Mouse (Mus musculus): ENCODE measurements around the gene March4.
A peak's percentile ranks its signal among the peaks of the same experiment; 100 is the strongest.

The March4 gene

DNA sequence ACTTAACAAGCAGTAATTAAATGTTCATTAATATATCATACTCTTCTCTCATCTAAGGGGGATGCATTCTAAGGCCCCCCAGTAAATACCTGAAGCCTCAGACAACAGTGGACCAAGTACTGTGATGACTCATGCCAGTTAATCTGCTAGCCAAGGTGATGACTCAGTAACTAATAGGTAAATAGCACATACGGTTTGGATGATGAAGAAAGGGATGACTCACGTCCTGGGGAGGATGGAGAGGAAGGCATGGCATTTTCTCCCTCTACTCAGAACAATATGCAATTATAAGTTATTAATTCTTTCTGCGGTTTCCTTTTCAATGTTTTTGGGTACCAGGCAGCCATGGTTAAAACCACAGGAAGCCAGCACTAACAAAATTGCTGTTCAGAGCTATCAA is 87.0 kb downstream of the March4 start:
- no peak for DNase-seq (ENCODE audit: low spot score in 2 of 2)

DNA sequence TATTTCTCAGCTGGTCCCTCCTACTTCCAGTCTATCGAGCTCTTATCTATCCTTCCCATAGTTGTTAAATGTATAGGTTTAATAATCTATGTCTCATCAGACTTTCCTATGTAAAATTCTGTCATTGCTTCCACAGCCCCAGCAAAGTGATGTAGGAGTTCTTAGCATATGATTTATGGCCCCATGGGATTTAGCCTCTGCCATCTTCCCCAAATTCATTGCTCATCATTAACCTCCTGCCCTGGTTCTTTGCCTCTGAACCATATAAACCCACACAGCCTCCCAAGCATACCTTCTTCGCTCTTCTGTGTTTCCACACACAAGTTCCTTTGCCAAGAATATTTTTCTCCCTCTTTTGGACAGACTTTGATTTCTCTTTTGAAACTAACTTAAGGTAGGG is 94.0 kb downstream of the March4 start:
- DNase-seq (ENCODE audit: low spot score in 2 of 2) = no peak

DNA sequence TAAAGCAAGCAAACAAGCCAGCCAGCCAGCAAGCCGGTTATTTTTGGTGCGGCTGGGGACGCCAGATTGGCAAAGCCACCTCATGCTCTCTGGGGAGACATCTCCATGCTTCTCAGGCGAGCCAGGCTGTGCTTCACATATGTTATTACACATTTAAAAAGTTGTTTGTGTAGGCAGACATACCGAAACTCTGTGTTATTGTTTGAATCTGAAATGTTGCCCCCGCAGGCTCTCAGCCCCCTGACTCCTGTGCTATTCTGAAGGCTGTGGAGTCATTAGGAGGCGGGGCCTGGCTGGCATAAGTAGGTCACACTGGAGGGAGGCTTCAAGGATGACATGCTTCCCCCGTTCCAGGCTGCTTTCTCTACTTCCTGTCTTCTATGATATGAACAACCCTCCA is 97.6 kb downstream of the March4 start:
- DNase-seq (ENCODE audit: low spot score in 2 of 2) = no peak

DNA sequence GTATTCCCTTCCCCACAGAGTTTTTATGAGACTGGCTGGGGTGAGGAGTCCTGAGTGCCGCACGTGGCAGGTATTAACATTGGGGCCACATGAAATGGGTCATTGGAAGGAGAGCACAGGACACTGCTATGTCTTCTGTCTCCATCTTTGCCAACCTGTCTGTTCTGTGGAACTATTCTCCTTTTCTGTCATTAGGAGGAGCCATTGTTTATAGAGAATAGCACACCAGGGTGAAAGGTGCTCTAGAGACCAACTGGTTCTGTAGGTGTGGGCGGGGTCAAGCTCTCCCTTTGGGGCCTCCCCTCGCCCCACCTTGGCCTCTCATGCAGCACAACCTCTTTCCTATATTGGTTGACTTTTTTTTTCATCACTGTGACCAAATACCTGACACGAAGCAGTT is 99.8 kb downstream of the March4 start:
- DNase-seq (ENCODE audit: low spot score in 2 of 2) = no peak

DNA sequence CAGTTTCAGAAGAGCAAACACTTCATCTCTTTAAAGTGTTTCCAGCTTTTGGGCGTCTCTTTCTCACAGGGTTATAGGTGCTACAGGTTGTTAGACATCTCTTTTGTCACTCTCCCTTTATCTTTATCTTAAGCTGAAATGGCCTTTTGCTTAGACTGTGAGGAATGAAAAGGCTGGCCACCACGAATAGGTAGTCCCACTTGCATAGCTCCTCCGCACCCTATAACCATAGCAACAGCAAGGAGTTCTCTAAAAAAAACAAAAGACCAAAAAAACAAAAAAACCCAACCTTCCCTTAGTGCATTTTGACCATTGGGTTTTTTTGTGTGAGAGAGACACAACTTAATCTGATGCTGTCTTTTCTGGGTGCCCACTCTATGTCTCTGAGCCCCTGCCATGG is 102.2 kb downstream of the March4 start:
- no peak for DNase-seq (ENCODE audit: low spot score in 2 of 2)

DNA sequence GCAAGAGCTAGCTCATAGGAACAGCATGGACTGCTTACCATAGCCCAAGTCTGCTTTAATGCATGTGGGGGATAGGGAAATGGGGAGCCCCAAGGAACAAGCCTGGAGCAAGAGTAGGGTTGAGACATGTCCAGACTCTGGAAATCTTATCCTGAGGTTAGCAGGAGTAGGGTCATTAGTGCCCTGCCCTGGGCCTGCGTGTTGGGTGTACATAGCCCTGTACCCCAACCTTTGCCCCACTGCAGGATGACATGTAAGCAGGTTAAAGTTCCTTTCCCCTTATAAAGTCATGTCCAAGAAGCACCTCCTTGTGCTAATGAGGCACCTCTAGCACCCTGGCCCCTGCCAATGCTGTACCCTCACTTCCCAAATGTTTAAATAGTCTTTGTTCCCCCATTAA is 104.2 kb downstream of the March4 start:
- no peak for DNase-seq (ENCODE audit: low spot score in 2 of 2)

DNA sequence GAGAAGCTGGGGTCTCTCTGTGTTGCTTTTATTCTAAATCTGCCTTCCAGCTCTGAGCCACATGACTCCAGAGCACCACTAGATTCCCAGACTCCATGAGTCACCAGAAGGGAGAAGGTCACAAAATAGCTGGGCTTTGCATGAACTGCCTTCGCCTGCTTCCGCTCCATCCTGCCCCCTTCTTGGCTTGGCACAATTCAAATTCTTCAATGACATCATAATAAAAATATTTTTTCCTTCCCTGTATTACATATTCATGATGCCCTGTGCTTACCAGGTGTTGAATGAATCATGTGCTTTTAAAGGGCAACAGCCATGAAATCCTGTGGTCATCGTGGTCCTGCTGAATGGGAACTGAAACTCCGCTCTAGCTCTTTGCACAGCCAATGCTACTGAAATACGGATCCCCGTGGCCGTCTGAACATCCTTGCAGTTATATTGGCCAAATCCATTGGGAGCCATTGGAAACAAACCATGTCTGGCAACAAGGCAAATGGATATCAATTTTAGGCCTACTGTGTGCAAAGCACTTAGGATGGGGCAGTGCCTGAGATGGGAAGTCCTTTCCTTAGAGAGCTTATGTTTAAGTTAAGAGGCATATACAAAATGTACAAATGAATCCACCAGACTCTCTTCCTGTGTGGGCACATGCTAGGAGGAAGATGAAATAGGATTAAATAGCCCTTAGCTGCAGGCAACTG is 107.5 kb downstream of the March4 start:
- peak in 1 of 2 experiments; percentile 27 for DNase-seq (ENCODE audit: low spot score in 2 of 2)

DNA sequence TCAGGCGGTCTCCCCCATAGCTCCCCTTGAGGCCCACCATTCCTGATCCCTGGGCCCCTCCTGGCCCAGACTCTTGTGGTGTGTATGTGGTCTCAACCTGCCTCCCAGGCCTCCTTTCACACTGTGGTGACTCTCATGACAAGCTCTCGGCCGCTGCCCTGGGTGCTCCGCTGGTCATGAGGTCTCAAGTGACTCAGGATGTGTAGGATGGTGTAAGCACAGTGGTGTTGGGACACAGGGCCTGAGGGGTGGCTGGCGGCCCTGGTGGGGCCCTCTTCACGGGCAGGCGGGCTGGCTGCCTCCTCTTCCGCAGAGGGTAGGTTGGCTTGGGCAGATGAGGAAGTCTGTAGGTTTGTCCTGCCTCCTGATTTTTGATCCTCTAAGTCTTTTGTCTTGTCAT is 108.2 kb downstream of the March4 start:
- DNase-seq (ENCODE audit: low spot score in 2 of 2) = peak in 1 of 2 experiments; percentile 11

DNA sequence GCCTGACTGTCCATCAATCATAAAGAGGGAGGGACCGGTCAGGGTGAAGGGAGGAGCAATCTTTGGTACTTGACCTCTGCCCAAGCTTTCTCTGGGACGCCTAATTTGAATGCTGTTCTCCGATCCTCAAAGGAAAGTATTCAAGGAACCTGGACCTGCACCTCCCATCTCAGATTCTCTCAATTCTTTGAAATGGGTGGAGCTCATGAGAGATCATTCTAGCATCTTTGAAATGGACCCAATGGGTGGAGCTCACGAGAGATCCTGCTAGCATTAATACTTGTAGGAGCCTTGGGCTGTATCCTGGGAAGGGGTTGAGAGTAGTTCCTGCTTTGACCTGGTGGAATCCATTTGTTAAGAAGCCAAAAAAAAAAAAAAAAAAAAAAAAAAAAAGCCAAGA is 110.3 kb downstream of the March4 start:
- no peak for DNase-seq (ENCODE audit: low spot score in 2 of 2)

DNA sequence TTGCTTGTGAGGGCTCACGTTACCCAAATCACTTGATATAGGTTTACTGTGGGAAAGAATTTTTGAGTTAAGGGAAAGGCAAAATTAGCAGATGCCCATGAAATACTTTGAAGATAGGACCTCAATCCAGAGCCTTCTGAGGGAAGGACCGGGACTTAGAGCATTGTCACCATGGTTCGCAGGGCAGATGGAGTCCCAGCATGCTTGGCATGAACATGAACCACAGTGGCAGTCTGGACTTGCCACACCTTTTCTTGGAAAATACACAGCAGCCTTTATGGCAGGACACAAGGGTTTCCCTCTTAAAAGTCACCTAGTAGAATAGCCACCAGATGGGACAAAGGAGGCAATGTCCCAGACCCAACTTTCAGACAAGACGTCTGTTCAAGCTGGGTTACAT is 114.6 kb downstream of the March4 start:
- DNase-seq (ENCODE audit: low spot score in 2 of 2) = no peak

DNA sequence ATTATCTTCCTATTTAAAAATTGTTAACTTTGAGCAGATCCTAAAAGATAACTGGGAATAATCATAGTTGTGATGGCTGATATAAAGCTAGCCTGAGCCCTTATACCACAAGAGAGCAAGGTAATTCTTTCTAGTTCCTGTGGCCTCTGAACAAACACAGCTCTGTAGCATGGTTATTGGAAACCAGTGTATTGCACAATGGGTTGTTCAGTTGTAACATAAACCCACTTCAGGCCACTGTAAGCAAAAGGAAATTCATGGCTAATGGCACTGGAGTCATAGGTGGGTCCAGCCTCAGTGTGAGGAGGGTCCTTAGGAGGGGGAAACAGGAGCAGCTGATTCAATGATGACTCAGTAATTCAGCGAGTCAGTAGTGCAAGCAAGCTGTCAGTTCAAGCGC is 116.5 kb downstream of the March4 start:
- no peak for DNase-seq (ENCODE audit: low spot score in 2 of 2)

DNA sequence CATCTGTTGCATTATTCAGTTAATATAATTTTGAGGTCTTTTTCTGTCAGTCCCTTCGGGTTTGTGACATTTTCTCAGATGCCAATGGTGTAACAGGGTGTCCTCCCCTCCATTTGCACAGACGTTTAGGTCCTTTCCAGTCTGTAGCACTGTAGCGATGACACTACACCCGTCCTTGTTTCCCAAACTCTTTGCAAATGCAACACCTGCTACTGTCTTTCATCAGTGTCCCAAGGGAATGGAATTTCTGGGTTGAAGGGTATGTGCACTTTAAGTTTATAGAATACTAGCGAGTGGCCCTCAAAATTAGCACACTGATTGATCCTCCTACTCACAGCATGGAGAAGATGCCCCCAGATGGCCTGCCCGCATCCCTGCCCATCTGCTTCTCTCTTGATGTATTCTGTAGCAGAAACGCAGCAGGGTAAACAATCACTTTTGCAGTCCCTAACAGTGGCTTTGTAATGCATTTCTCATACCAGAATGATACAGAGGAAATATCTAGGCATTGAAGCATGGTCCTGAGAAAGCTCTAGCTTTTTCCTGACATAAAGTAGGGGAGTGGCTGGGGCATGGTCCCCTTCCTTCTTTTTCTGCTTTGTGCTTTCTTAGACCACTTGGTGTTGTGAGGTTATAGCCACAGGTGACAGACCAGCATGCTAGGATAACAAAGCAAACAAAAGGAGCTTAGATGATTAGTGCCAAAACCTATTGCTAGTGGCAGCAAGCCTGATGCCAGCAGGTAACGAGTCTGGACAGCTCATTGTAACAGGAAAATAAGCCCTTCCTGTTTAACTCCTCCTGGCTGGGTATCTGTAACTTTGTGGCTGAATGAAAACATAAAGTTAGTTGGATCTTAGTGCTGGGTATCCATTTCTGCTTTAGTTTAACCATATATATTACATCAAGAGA is 117.7 kb downstream of the March4 start:
- no peak for DNase-seq (ENCODE audit: low spot score in 2 of 2)

DNA sequence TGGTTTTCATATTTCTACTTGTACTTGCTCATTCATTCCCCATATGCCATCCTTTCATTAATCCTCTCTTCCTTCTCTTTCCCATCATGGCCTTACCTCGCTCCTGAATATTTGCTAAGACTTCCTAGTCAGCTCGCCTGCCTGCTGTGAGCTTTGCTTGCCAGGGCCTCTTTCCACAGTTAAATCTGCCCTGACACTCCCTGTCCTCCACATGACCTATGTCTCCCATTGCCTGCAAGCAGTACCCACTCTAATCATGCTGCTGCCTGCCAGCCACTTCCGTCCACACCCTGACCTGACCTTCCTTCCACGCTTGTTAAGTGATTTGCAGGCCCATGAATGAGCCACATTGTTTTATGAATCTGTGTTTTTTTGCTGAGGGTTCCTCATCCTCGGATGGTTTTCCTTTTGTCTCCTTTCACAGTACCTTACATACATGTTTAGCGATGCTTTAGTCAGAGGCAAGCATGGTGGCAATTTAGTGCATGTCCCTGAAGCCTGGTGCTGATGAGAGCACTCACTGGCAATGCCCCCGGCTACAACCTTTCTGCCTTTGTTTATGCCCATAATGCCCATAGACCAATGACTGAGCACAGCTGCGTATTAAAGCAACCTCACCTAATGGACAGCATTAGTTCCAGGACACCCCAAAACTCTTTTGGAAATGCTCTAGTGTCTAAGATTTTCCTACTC is 122.0 kb downstream of the March4 start:
- no peak for DNase-seq (ENCODE audit: low spot score in 2 of 2)

DNA sequence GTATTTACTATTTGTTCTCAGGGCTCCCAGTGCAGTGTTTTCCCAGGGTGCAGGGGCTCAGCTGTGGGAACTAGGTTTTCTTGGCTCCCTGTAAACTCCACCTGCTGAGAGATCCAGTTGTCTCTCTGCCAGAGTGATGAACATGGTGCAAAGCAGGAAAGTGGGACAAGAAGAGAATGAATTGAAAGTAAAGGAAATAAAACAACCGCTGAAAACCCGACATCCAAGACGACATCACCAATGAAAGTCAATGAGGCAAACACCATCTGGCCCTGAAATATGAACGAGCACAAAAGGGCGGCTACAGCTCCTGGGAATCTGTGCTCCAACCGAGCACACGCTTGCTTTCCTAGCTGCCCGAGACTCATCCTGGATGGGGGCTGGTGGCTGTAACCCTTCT is 122.6 kb downstream of the March4 start:
- no peak for DNase-seq (ENCODE audit: low spot score in 2 of 2)

DNA sequence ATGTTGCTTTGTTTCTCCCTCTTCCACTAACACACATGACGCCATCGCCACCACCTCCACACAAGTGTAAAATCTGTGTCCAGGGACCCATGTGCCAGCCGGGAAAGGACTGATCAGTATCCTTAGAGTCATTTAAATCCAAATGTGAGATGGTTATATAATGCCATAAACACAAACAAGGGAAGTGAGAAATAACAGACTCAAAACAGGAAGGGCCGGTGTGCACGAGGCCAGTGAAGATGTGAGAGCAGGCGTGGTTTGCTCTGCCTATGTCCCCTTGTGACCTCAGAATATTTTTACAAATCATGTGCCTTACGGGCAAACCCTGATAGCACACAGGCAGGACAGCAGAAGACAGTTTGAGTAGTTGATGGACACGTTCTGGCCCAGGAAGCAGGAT is 123.5 kb downstream of the March4 start:
- no peak for DNase-seq (ENCODE audit: low spot score in 2 of 2)

DNA sequence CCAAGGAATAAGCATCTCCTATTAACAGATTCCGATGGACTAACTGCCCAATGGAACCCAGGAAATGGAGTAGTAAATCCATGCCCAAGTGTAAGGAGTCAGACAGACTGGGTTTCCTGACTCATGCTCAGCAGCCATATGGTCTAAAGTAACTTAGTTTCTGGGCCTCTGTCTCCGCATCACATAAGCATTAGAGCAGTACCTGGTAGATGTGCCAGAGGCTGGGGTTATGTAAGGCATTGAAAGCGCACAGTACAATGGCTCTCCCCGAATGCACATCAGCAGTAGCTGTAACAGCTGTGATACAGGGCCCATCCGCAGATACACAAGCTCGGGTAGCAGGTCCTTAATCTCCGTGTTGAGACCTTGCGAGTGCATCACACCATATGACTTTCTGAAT is 125.6 kb downstream of the March4 start:
- no peak for DNase-seq (ENCODE audit: low spot score in 2 of 2)

DNA sequence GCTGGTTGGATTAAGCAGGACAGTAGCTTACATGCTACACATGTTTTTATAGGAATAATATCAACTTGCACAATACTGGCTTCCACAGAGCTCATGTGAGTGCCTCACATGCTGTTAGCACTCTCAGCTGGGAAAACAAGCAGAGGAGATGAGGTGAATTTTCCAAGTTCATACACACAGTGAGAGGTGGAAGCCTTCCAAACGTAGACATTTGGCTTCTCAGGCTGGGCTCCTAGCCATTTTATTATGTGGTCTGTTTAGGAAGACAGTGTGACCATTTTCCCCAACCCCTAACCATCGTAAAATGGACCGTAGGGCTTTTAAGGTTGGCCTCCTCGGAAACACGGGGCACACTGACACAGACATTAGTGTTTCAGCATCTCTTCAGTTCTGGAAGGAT is 126.8 kb downstream of the March4 start:
- no peak for DNase-seq (ENCODE audit: low spot score in 2 of 2)

DNA sequence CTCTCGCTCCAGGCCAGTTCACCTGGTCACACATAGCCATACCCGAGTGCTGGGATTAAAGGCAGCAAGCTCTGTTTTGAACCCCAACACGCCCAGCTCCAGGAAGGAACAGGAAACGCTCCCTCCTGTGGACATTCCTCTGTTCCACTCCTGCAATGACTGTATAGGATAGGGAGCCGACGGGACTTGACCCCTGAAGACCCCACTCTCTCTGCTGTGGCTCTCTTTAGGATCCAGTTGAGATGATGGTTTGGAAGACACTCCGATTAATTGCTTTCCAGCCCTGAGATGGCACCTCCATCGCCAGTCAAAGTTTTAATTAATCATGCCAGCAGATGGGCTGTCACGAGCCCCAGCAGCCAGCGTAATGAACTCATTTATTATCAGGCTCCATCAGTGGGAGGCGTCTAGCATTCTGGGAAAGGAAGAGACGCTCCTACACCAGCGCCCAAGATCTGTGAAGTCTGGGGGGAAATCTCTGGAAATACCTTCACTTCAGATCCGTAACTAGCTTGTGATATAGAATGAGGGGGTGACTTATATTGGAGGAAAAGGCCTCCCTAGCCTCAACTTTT is 130.1 kb downstream of the March4 start:
- no peak for DNase-seq (ENCODE audit: low spot score in 2 of 2)

DNA sequence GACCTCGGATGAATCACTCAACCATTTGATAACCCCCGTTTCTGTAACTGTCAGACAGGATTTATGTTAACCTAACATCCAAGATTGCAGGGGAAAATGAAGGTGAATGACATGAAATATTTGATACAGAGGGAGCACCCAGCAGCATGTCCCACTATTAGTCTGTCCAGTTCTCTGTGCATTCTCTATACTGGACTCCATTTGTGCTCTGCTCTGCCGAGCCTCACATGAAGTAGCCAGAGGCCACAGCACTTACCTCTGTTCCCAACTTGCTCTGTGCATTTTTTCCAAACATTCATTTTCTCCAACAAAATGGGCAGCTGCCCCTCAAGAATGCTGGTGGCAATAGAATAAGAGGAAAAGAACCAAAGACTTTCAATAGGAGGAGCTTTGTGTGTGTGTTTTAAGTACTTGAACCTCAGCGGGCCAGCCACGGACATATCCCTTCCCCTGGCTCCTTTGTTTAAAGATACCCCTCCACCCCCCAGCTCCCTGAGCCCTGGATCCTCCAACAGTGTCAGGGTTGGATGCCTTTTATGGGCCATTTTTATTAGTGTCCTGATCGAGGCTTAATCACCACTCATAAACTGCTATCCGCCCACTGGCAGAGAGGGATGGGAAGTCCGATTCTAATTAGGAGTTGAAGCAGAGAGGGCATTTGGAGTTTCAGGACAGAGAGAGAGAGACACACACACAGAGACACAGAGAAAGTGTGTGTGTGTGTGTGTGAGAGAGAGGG is 135.2 kb downstream of the March4 start:
- no peak for DNase-seq (ENCODE audit: low spot score in 2 of 2)

DNA sequence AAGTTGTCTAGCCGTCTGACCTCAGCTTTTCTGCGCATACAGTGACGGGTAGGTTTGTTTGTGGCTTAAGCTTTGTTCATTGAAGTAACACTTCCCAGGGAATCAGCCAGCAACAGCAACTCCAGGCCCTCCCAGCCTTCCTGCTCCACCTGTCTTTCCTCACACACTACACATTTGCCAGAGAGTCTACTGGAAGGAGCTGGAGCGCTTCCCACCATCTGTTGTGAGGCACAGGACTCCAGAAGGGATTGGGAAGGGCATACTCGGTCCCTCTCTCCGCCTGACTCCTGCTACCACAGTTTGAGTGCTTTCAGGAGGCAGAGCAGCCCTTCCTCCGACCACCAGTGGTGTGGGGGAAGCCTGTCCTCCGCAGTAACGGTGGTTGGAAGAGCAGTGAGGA is 136.1 kb downstream of the March4 start:
- no peak for DNase-seq (ENCODE audit: low spot score in 2 of 2)

DNA sequence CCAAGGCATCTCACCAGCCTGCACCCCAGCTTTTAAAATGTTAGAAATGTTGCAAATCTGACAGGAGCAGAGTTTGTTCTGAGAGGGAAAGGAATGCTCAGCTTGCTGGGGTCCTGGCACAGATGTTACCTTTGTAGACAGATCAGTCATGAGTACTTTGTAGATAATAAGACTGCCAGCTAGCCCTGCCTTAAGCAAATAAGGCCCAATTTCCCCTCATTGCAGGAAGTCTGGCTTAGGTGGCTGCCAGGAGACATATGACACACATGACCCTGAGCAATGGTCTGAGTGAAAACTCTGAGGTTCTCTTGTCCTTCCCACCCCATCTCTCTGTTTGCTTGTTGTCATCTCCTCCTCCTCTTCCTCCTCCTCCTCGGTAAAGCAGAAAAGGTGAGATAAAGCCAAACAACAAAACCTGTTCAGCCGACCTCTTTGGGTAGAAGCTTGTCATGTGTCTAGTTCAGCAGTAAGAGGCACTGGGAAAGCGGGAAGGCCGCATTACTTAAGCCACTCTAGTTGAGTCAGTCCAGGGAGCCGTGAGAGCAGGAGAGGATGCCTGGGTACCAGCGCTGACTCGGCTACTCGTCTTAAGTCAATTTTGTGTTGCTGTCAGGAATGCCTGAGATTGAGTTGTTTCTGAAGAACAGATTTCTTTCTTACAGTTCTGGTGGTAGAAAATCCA is 136.9 kb downstream of the March4 start:
- DNase-seq (ENCODE audit: low spot score in 2 of 2) = no peak

Data from natural killer cell, adult 2 months (primary cell).